Mouse (Mus musculus): ENCODE measurements around the gene 4933402N03Rik. TPM values are rescaled to one million over a fixed set of nuclear protein-coding genes. Genes with fewer than 3 reads are reported as not detected.

Gene 4933402N03Rik
- polyA plus RNA-seq, 1 experiment from 2014 or later, result not detected

DNA sequence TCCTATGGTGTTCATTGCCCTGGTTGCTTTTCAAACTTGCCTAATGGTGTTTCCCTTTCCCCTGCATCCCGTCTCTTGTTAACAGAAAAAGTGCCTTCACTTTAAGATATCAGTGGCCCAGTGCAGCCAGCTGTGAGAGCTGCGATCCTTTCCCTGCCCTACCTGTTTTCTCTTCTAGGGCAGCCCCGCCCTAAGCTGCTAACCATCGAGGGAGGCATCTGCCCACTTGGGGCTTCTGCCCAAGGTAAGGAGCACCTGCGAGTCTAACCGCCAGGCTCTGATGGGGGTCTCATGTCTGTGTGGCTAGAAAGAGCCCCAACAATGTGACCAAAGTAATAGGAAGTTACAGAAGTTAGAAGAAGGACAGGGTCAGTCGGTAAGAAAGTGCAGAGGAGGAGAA, 16.1 kb upstream of the 4933402N03Rik start:
- WGBS, result 66% methylated on average over 7 of the region's 7 CpGs
- Histone ChIP-seq H3K36me3 (replicated peaks; ENCODE audit: control insufficient read depth, insufficient read depth, low read depth, low read length) (no peaks in the 10 kb centered on the region), H3K4me3 (ENCODE audit: low read depth, low read length) (no peak overlapping the region), H3K9me3 (replicated peaks; ENCODE audit: control insufficient read depth, low read length) (no peaks in the 10 kb centered on the region), H3K9ac (replicated peaks; ENCODE audit: low read length) (no peak overlapping the region), H3K4me1 (ENCODE audit: control insufficient read depth, insufficient read depth, low read length) (no peaks in the 10 kb centered on the region), H3K27ac (replicated peaks; ENCODE audit: low read depth, low read length) (no peak overlapping the region), H3K27me3 (ENCODE audit: control insufficient read depth, insufficient read depth, low read length) (no peaks in the 10 kb centered on the region), H3K4me2 (ENCODE audit: low read depth, low read length) (no peak overlapping the region)
- DNase-seq (ENCODE audit: low spot score), result no peak
- no peak for ATAC-seq (replicated peaks; ENCODE audit: insufficient number of reproducible peaks, low FRiP score, low TSS enrichment, low read depth)

GRCm38 (mm10) chr7:131153044-131153443, 6.9 kb upstream of the 4933402N03Rik start:
- Histone ChIP-seq H3K4me3 (ENCODE audit: low read depth, low read length) (no peak overlapping the region), H3K27ac (replicated peaks; ENCODE audit: low read depth, low read length) (no peak overlapping the region), H3K4me2 (ENCODE audit: low read depth, low read length) (no peak overlapping the region), H3K27me3 (ENCODE audit: control insufficient read depth, insufficient read depth, low read length) (no peaks in the 10 kb centered on the region), H3K4me1 (ENCODE audit: control insufficient read depth, insufficient read depth, low read length) (no peaks in the 10 kb centered on the region), H3K9ac (replicated peaks; ENCODE audit: low read length) (no peak overlapping the region), H3K36me3 (replicated peaks; ENCODE audit: control insufficient read depth, insufficient read depth, low read depth, low read length) (no peaks in the 10 kb centered on the region), H3K9me3 (replicated peaks; ENCODE audit: control insufficient read depth, low read length) (no peaks in the 10 kb centered on the region)
- no peak for ATAC-seq (replicated peaks; ENCODE audit: insufficient number of reproducible peaks, low FRiP score, low TSS enrichment, low read depth)
- WGBS, result 79% methylated on average over 5 of the region's 5 CpGs
- DNase-seq (ENCODE audit: low spot score), result no peak

DNA sequence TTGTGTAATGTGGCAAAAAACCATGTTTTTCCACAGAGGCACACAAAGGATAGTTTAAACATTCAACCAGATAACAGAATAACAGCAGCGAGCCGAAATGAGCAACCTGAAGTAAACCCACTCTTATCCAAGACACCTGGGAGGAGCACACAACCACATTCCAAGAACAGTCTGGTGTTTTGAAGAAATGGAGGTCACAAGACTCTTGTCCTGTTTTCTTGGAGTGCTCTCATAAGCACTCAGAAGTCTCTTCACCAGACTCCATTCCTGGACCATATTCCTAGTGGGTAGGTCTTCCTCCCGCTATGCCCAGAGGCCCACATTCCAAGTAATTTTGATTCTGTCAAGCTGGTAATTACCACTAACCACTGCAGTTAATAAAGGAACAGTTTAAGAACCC, 4.1 kb upstream of the 4933402N03Rik start:
- H3K4me1 ChIP-seq (ENCODE audit: control insufficient read depth, insufficient read depth, low read length), result no peaks in the 10 kb centered on the region
- 92% methylated on average over 3 of the region's 3 CpGs for WGBS
- H3K27me3 ChIP-seq (ENCODE audit: control insufficient read depth, insufficient read depth, low read length), result no peaks in the 10 kb centered on the region
- H3K4me3 ChIP-seq (ENCODE audit: low read depth, low read length), result no peak overlapping the region
- no peaks in the 10 kb centered on the region for H3K36me3 ChIP-seq (replicated peaks; ENCODE audit: control insufficient read depth, insufficient read depth, low read depth, low read length)
- no peak overlapping the region for H3K27ac ChIP-seq (replicated peaks; ENCODE audit: low read depth, low read length)
- ATAC-seq (replicated peaks; ENCODE audit: insufficient number of reproducible peaks, low FRiP score, low TSS enrichment, low read depth) (no peak), DNase-seq (ENCODE audit: low spot score) (no peak)
- no peak overlapping the region for H3K4me2 ChIP-seq (ENCODE audit: low read depth, low read length)
- H3K9me3 ChIP-seq (replicated peaks; ENCODE audit: control insufficient read depth, low read length), result no peaks in the 10 kb centered on the region
- no peak overlapping the region for H3K9ac ChIP-seq (replicated peaks; ENCODE audit: low read length)

- no peaks in the 10 kb centered on the region for H3K9me3 ChIP-seq (replicated peaks; ENCODE audit: control insufficient read depth, low read length)
- no peak overlapping the region for H3K27ac ChIP-seq (replicated peaks; ENCODE audit: low read depth, low read length)
- no peaks in the 10 kb centered on the region for H3K4me1 ChIP-seq (ENCODE audit: control insufficient read depth, insufficient read depth, low read length)
- no peak overlapping the region for H3K4me2 ChIP-seq (ENCODE audit: low read depth, low read length)
- 72% methylated on average over 3 of the region's 3 CpGs for WGBS
- no peak overlapping the region for H3K9ac ChIP-seq (replicated peaks; ENCODE audit: low read length)
- no peak for DNase-seq (ENCODE audit: low spot score)
- H3K36me3 ChIP-seq (replicated peaks; ENCODE audit: control insufficient read depth, insufficient read depth, low read depth, low read length), result no peaks in the 10 kb centered on the region
- no peak overlapping the region for H3K4me3 ChIP-seq (ENCODE audit: low read depth, low read length)
- ATAC-seq (replicated peaks; ENCODE audit: insufficient number of reproducible peaks, low FRiP score, low TSS enrichment, low read depth), result no peak
- H3K27me3 ChIP-seq (ENCODE audit: control insufficient read depth, insufficient read depth, low read length), result no peaks in the 10 kb centered on the region
These were observed 12.9 kb downstream of the 4933402N03Rik start for GRCm38 (mm10) chr7:131133181-131133580.

DNA sequence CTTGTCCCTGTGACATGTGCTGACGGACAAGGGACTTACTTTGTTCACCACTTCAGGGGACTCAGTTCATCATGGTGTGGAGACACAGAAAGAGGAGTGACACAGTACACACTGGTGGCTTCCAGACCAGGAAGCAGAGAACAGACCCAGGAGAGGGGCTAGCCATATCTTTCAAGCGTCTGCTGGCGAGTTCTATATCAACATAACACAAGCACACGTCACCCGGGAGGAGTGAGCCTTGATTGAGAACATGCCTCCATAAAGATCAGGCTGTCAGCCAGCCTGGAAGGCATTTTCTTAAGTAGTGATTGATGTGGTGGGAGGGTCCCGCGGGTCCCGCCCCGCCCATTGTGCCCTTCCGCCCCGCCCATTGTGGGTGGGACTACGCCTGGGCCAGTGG, 16.1 kb downstream of the 4933402N03Rik start:
- DNase-seq (ENCODE audit: low spot score) (no peak), ATAC-seq (replicated peaks; ENCODE audit: insufficient number of reproducible peaks, low FRiP score, low TSS enrichment, low read depth) (no peak)
- H3K27me3 ChIP-seq (ENCODE audit: control insufficient read depth, insufficient read depth, low read length), result no peaks in the 10 kb centered on the region
- H3K9ac ChIP-seq (replicated peaks; ENCODE audit: low read length), result no peak overlapping the region
- no peaks in the 10 kb centered on the region for H3K9me3 ChIP-seq (replicated peaks; ENCODE audit: control insufficient read depth, low read length)
- no peak overlapping the region for H3K27ac ChIP-seq (replicated peaks; ENCODE audit: low read depth, low read length)
- no peak overlapping the region for H3K4me2 ChIP-seq (ENCODE audit: low read depth, low read length)
- H3K4me1 ChIP-seq (ENCODE audit: control insufficient read depth, insufficient read depth, low read length), result no peaks in the 10 kb centered on the region
- no peak overlapping the region for H3K4me3 ChIP-seq (ENCODE audit: low read depth, low read length)
- H3K36me3 ChIP-seq (replicated peaks; ENCODE audit: control insufficient read depth, insufficient read depth, low read depth, low read length), result no peaks in the 10 kb centered on the region
- 65% methylated on average over 12 of the region's 12 CpGs for WGBS

- ATAC-seq (replicated peaks; ENCODE audit: insufficient number of reproducible peaks, low FRiP score, low TSS enrichment, low read depth), result no peak
- Histone ChIP-seq H3K36me3 (replicated peaks; ENCODE audit: control insufficient read depth, insufficient read depth, low read depth, low read length) (no peaks in the 10 kb centered on the region), H3K4me2 (ENCODE audit: low read depth, low read length) (no peak overlapping the region), H3K27me3 (ENCODE audit: control insufficient read depth, insufficient read depth, low read length) (no peaks in the 10 kb centered on the region), H3K9ac (replicated peaks; ENCODE audit: low read length) (no peak overlapping the region), H3K4me1 (ENCODE audit: control insufficient read depth, insufficient read depth, low read length) (no peaks in the 10 kb centered on the region), H3K4me3 (ENCODE audit: low read depth, low read length) (no peak overlapping the region), H3K27ac (replicated peaks; ENCODE audit: low read depth, low read length) (no peak overlapping the region), H3K9me3 (replicated peaks; ENCODE audit: control insufficient read depth, low read length) (no peaks in the 10 kb centered on the region)
- 85% methylated on average over 2 of the region's 2 CpGs for WGBS
- DNase-seq (ENCODE audit: low spot score), result no peak
These were observed 23.8 kb downstream of the 4933402N03Rik start for GRCm38 (mm10) chr7:131122210-131122807.

DNA sequence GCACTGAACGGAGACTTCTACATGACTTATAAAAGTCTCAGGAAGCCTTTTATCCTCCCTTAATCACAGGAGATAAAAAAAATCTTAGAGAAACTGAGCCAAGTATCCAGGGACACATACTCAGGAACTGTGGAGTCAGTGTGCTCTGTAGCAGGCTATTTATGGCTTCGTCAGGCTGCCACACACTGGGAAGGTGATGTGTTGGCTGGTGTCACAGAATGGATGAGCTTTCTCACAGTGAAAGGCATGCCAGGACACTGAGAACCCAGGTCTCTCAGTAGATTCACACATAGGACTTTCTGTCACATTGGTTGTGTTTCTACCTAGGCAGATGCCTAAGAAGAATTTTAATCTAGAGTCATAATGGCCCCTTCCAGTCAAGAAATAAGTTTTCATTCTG, 31.7 kb downstream of the 4933402N03Rik start:
- Histone ChIP-seq H3K4me1 (ENCODE audit: control insufficient read depth, insufficient read depth, low read length) (no peaks in the 10 kb centered on the region), H3K9me3 (replicated peaks; ENCODE audit: control insufficient read depth, low read length) (no peaks in the 10 kb centered on the region), H3K9ac (replicated peaks; ENCODE audit: low read length) (no peak overlapping the region), H3K27ac (replicated peaks; ENCODE audit: low read depth, low read length) (no peak overlapping the region), H3K4me3 (ENCODE audit: low read depth, low read length) (no peak overlapping the region), H3K27me3 (ENCODE audit: control insufficient read depth, insufficient read depth, low read length) (no peaks in the 10 kb centered on the region), H3K36me3 (replicated peaks; ENCODE audit: control insufficient read depth, insufficient read depth, low read depth, low read length) (no peaks in the 10 kb centered on the region), H3K4me2 (ENCODE audit: low read depth, low read length) (no peak overlapping the region)
- ATAC-seq (replicated peaks; ENCODE audit: insufficient number of reproducible peaks, low FRiP score, low TSS enrichment, low read depth) (no peak), DNase-seq (ENCODE audit: low spot score) (no peak)
- WGBS, result 82% methylated on average over 2 of the region's 2 CpGs

- H3K9ac ChIP-seq (replicated peaks; ENCODE audit: low read length), result no peak overlapping the region
- ATAC-seq (replicated peaks; ENCODE audit: insufficient number of reproducible peaks, low FRiP score, low TSS enrichment, low read depth) (no peak), DNase-seq (ENCODE audit: low spot score) (no peak)
- no peaks in the 10 kb centered on the region for H3K36me3 ChIP-seq (replicated peaks; ENCODE audit: control insufficient read depth, insufficient read depth, low read depth, low read length)
- no peaks in the 10 kb centered on the region for H3K4me1 ChIP-seq (ENCODE audit: control insufficient read depth, insufficient read depth, low read length)
- H3K27me3 ChIP-seq (ENCODE audit: control insufficient read depth, insufficient read depth, low read length), result no peaks in the 10 kb centered on the region
- no peaks in the 10 kb centered on the region for H3K9me3 ChIP-seq (replicated peaks; ENCODE audit: control insufficient read depth, low read length)
- 78% methylated on average over 6 of the region's 6 CpGs for WGBS
- no peak overlapping the region for H3K4me2 ChIP-seq (ENCODE audit: low read depth, low read length)
- H3K27ac ChIP-seq (replicated peaks; ENCODE audit: low read depth, low read length), result no peak overlapping the region
- no peak overlapping the region for H3K4me3 ChIP-seq (ENCODE audit: low read depth, low read length)
These were observed 32.4 kb downstream of the 4933402N03Rik start for GRCm38 (mm10) chr7:131113676-131114075.
